Mouse (Mus musculus) liver, embryonic 14.5 days (tissue): Measurements from ENCODE around the gene Tle2. TPM values are rescaled to one million over a fixed set of nuclear protein-coding genes. Genes with fewer than 3 reads are reported as not detected.
A peak's percentile ranks its signal among the peaks of the same experiment; 100 is the strongest.

ENCODE experiments used
- ATAC-seq: fragments of 200-750 bp; cut with Nextera tagmentation; 2 replicates; pipeline ENCODE4 v1.8.0; 2017; ENCODE audit warnings: moderate number of reproducible peaks, mild to moderate bottlenecking, moderate library complexity; ENCODE audit not compliant: insufficient read depth
- DNase-seq, 3 experiments: peaks; one replicate each; pipeline ENCODE4 v3.0.0-alpha.2; 2012 to 2013; ENCODE audit warnings: low read depth in 3 of 3, low spot score in 3 of 3
- H3K27ac ChIP-seq: fragments of 300-500 bp; sonication (generic); 2 replicates; pipeline ENCODE4 v1.5.1; 2014; ENCODE audit warnings: moderate library complexity, mild to moderate bottlenecking, control low read depth, inconsistent platforms
- H3K27me3 ChIP-seq: fragments of 300-500 bp; sonication (generic); 2 replicates; pipeline ENCODE4 v1.6.1; 2014; ENCODE audit warnings: mild to moderate bottlenecking, low read length, moderate library complexity; ENCODE audit not compliant: control insufficient read depth, insufficient read depth
- H3K36me3 ChIP-seq: fragments of 300-500 bp; sonication (generic); replicated peaks from 2 replicates; pipeline ENCODE4 v1.6.1; 2014; ENCODE audit warnings: low read depth; ENCODE audit not compliant: control insufficient read depth, insufficient read depth
- H3K4me1 ChIP-seq, 2 experiments: fragments of 200-500 bp in 1 of 2; fragments of 300-500 bp in 1 of 2; sonication (generic) in 1 of 2; replicated peaks; 2 replicates each; pipeline ENCODE4 v1.6.1; 2012 to 2014; ENCODE audit warnings: antibody characterized with exemption in 1 of 2, inconsistent platforms in 1 of 2, low read length in 1 of 2; ENCODE audit not compliant: control insufficient read depth in 2 of 2, insufficient read depth in 2 of 2
- H3K4me2 ChIP-seq: fragments of 300-500 bp; sonication (generic); 2 replicates; pipeline ENCODE4 v1.6.1; 2014; ENCODE audit warnings: low read depth, mild to moderate bottlenecking, control low read depth, moderate library complexity
- H3K4me3 ChIP-seq, 2 experiments: fragments of 200-500 bp in 1 of 2; fragments of 300-500 bp in 1 of 2; sonication (generic) in 1 of 2; 2 replicates each; pipeline ENCODE4 v1.5.1; 2012 to 2014; ENCODE audit warnings: low read depth in 2 of 2, low read length in 2 of 2, mild to moderate bottlenecking in 2 of 2, control low read depth in 1 of 2, inconsistent platforms in 1 of 2, moderate library complexity in 1 of 2; ENCODE audit not compliant: insufficient read depth in 1 of 2
- H3K9ac ChIP-seq: fragments of 300-500 bp; sonication (generic); replicated peaks from 2 replicates; pipeline ENCODE4 v1.6.1; 2014; ENCODE audit warnings: mild to moderate bottlenecking, control low read depth, moderate library complexity
- H3K9me3 ChIP-seq: fragments of 300-500 bp; sonication (generic); 2 replicates; pipeline ENCODE4 v1.6.1; 2016; ENCODE audit warnings: low read length, mixed read lengths; ENCODE audit not compliant: control insufficient read depth
- CTCF ChIP-seq: IDR thresholded peaks from 2 replicates; pipeline ENCODE4 v1.5.1; 2016; ENCODE audit warnings: antibody characterized with exemption, low read depth, control low read depth
- EP300 ChIP-seq: IDR thresholded peaks from 2 replicates; pipeline ENCODE4 v1.6.1; 2016; ENCODE audit warnings: antibody characterized with exemption, low read depth
- WGBS: fragments of 180-500 bp; shearing (Covaris S2); extraction: QIAGEN DNeasy Blood & Tissue Kit; methylation state at CpG from one replicate; pipeline ENCODE4 v1.1.7; 2014; ENCODE audit not compliant: insufficient replicate concordance; 5-methylcytosine and 5-hydroxymethylcytosine counted together
- polyA plus RNA-seq, 2 experiments: library from polyadenylated mRNA; depleted of rRNA in 1 of 2; stranded (reverse) in 1 of 2; unstranded in 1 of 2; fragments of >200 nt; fragmentation: Nextera tagmentation in 1 of 2; extraction: Ambion mirVana in 1 of 2; gene quantifications; 2 replicates each; pipeline versions ENCODE4 v1.2.1 to v1.2.3; 2012 to 2014

Tle2 gene
- polyA plus RNA-seq (2012; rRNA removed): 5.2 and 6.5 TPM in 2 replicates
- 0.82 and 0.90 TPM in 2 replicates for polyA plus RNA-seq (2014; fragmentation: Nextera tagmentation; extraction: Ambion mirVana)

DNA sequence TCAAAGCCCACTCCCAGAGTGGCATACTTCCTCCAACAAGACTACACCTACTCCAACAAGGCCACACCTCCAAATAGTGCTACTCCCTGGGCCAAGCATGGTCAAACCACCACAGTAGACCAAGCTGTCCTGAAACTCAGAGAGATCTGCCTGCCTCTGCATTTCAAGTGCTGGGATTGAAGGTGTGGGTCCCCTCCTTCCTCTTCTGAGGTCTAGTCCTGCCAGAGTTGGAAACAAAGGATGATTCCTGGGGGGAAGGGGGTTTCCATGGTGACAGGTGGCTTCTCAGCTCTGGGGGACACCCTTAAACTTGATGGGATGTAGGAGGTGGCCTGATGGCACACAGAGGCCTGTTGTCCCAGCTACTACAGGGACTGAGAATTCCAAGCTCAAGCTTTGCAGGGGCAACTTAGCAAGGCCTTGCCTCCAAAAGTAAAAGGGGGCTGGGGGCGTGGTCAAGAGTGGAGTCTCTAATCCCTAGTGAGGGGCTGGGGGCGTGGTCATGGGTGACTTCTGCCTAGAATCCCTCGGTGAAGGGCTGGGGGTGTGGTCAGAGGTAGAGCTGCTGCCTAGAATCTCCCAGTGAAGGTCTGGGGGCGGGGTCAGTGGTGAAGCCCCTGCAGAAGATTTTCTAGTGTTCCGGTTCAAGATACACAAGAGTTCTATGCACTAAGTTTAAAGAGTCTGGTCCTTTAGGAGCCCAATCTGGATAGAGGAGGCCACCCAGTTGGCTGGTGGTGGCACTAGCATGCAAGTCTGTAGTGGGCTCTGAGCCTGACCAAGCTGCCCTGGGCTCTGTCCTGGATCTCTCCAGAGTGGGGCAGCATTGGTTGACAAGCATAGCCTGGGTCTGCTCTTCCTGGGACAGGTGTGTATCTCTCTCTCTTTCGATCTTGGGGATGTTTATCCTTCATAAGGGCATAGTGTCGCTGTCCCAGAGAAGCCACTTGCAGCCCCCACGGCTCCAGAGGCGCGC, at the start of gene Tle2:
Tle2 (plus strand) TSS at position 481 of the 976 bp plus-strand sequence.
- Histone ChIP-seq H3K4me2 (peak within 1 kb of the TSS; percentile 99), H3K9ac (0 out of 2 replicates have a peak within 1 kb of the TSS, but pooled peaks have one; percentile 16), H3K36me3 (no peaks in the 10 kb centered on the region), H3K4me1 (peaks cover 30 to 36% of the 10 kb centered on the region in 2 experiments), H3K4me3 (peak within 1 kb of the TSS; percentile 50 to 54), H3K27ac (no peak within 1 kb of the TSS), H3K27me3 (peaks cover 11% of the 10 kb centered on the region), H3K9me3 (no peaks in the 10 kb centered on the region)
- no peak for DNase-seq
- ATAC-seq: no peak
- WGBS: 23% methylated on average over 10 of the region's 10 CpGs
- 0 out of 2 replicates have a peak, but pooled peaks have one; percentile 11 for TF ChIP-seq CTCF
- no peak for TF ChIP-seq EP300

DNA sequence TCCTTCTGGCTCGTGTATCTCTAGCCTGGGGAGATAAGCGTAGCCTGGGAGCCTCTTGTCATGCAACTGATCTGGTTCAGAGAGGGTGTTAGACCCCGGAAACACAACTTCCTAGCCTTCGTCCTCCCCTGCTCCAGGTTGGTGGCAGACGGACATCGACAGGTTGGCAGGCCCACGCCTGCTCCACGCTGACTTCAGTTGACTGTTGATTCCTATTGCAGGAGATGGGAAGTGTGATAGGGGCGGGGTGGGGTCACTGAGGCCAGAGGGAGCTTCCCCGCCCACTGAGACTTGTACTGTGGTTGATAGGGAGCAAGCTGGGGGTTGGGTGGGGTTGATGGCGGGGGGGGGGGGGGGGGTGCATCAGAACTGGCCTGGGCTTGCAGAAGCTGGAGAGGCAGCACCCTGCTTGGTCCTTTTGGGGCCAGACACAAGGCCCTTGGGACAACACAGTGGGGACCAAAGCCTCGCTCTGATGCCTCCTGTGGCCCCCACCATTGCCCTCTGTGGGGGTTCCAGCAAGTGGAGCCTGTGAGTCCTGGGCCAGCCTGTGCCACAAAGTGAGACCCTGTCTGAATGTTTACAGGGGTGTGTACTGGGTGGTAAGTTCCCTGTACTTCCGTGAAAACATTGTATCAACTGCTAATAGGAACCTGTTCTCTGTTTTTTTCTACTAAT, 49.2 kb upstream of the Tle2 start:
- H3K9me3 ChIP-seq: no peaks in the 10 kb centered on the region
- H3K27me3 ChIP-seq: no peaks in the 10 kb centered on the region
- no peak overlapping the region for H3K27ac ChIP-seq
- H3K36me3 ChIP-seq: no peaks in the 10 kb centered on the region; the same call in 1 of the 2 replicates
- H3K4me2 ChIP-seq: peak overlapping the region; percentile 58
- H3K4me3 ChIP-seq: peak overlapping the region in 1 of 2 experiments; percentile 28; a peak in 1 of 4 replicates
- H3K4me1 ChIP-seq: peaks cover 13 to 16% of the 10 kb centered on the region in 2 experiments
- peak in 2 of 3 experiments; percentile 53 to 66 for DNase-seq
- 9% methylated on average over 13 of the region's 13 CpGs for WGBS
- TF ChIP-seq CTCF (no peak), EP300 (no peak; the same call in 1 of the 2 replicates)
- H3K9ac ChIP-seq: 0 out of 2 replicates have a peak overlapping the region, but pooled peaks have one; percentile 2
- ATAC-seq: peak; percentile 75

DNA sequence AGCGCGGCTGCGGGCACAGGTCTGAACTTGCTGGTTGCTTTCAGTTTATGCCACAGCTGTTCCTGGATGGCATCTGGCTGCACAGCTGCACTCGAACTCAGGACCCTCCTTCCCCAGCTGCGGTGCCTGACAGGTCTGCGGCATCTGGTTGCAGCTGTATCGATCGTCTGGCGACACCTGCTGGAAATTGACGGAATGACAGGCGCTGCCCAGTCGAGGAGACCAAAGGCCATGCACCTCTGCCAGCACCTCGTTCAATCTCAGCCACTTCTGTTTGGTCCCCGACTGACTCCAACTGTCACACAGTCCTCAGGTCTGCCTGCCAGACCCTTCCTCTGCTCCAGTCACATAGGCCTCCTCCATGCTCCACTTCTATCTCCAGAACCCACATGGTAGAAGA, 47.6 kb upstream of the Tle2 start:
- Histone ChIP-seq H3K4me3 (no peak overlapping the region), H3K9ac (no peak overlapping the region), H3K4me1 (peaks cover 13 to 15% of the 10 kb centered on the region in 2 experiments), H3K4me2 (no peak overlapping the region), H3K27ac (no peak overlapping the region), H3K9me3 (no peaks in the 10 kb centered on the region), H3K27me3 (no peaks in the 10 kb centered on the region), H3K36me3 (no peaks in the 10 kb centered on the region; the same call in 1 of the 2 replicates)
- TF ChIP-seq CTCF (peak; percentile 100), EP300 (no peak)
- ATAC-seq (no peak), DNase-seq (peak in 1 of 3 experiments; percentile 60)
- 7% methylated on average over 14 of the region's 14 CpGs for WGBS

DNA sequence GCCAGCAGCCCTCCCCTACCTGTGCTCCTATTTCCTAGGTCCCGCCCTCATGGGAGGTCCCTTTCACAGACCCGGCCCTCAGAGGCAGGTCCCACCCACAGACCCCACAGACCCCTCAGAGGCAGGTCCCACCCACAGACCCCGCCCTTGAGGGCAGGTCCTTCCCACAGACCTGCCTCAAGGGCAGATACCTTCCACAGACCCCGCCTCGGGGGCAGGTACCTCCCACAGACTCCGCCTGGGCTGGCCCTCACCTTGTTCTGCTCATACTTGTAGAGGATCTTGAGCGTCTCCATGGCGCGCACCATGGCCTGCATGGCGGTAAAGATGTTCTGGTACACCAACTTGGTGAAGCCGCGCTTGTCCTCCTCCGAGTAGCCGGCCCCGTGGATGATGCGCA, 39.5 kb upstream of the Tle2 start:
- peaks cover 7% of the 10 kb centered on the region for H3K36me3 ChIP-seq

More for the DNA sequence above, 39.5 kb upstream of the Tle2 start:
- 81% methylated on average over 16 of the region's 16 CpGs for WGBS
- H3K4me3 ChIP-seq: no peak overlapping the region
- no peaks in the 10 kb centered on the region for H3K4me1 ChIP-seq
- no peak overlapping the region for H3K4me2 ChIP-seq
- no peaks in the 10 kb centered on the region for H3K27me3 ChIP-seq
- DNase-seq: no peak
- ATAC-seq: no peak
- TF ChIP-seq CTCF: no peak
- no peak for TF ChIP-seq EP300
- no peak overlapping the region for H3K9ac ChIP-seq
- H3K9me3 ChIP-seq: no peaks in the 10 kb centered on the region
- no peak overlapping the region for H3K27ac ChIP-seq
